Mouse (Mus musculus) MEL-GATA-1-ER (cell line): Measurements from ENCODE around the gene Stn1.

Experiments used
- DNase-seq: peaks from one replicate; pipeline ENCODE4 v3.0.0-alpha.2; 2012; ENCODE audit warnings: low read depth; ENCODE audit errors: extremely low read depth

Gene Stn1

DNA sequence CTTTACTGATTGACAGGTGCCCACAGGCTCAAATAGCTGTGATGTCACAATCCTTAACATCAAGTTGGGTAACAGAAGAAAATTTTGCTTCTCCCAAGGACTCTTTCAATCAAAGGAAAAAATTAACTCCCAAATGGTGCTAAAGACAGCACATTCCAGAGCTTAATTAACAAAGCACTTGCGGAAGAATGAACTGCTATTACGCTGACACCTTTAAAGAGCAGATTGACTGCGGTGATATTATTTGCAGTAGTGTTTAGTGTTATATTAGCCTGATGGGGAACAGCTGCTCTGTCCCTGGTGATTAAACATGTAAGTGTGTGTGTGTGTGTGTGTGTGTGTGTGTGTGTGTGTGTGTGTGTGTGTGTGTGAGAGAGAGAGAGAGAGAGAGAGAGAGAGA, 7.7 kb upstream of the Stn1 start:
- DNase-seq = no peak

- no peak for DNase-seq
Observed at GRCm38 (mm10) chr19:47542441-47542840, 5.1 kb upstream of the Stn1 start.

DNA sequence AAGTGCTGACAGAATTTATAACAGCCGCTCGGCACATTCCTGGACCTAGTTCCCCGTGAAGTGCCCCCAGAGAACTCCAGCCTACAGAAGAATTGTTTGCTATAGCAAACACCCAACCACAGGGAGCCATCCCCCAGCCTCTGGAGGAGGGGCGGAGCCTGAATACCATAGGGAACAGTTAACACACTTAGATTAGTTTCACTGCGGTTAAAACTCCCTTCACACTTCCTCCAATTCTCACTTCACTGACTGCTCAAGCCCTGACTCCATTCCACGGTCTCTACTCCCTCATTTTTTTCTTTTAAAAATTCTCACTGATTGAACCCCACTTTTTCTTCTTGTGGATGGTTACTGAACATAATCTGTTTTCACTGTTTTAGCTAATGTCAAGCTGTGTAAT, 1.5 kb upstream of the Stn1 start:
- DNase-seq = peak; percentile 85

DNA sequence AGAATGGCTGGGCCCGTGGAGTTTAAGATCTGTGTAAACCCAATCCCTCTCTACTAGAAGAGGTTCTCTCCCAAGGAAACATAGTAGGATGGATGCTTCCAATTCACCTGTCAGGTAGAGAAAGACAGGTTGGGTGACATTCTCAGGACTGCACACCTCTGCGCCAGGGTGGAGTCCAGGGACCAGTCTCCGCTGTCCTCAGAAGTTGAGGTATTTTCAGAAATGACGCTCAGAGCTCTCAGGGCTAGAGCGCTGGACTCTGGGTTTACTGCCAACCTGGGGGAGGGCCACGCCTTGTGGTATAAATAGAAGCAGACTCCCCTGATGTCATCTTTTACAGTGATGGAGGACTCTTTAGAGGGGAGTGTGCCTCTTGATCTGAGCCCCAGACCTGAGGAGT, 572 bp upstream of the Stn1 start:
- DNase-seq = no peak

GRCm38 (mm10) chr19:47536521-47537299, 597 bp downstream of the Stn1 start:
- peak; percentile 74 for DNase-seq

DNA sequence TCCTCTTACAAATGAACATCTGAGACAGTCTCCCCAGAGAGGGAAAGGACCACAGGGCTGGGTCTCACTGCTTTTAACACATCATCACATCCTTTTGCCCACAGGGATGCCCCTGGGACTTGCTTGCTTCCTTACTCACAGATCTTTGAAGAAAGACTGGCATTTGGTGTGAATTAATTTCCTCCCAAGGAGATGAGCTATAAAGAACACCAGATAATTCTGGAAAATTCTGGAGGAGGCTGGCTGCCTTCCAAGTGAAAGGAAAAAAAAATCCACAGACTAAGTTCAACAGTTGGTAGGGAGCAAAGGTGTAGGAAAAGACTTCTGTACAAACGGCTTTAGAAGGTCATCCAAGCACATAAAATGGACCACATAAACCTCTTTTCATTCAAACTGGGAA, 3.2 kb downstream of the Stn1 start:
- DNase-seq = no peak

DNA sequence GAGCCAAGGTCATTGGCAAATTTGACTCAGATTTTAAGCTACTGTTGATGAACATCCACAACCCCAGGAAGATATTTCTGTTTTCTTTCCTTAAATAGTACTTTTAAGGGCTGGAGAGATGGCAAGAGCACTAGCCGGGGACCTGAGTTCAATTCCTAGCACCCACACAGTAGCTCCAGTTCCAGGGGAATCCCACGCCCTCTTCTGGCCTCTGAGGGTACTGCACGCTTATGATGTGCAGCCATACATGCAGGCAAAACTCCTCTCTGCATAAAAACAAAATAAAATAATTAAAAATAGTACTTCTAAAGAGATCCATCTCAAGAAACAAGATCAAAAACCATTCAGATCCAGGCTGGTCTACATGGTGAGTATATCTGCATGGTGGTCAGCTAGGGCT, 4.9 kb downstream of the Stn1 start:
- no peak for DNase-seq

GRCm38 (mm10) chr19:47531309-47531708, 6.0 kb downstream of the Stn1 start:
- DNase-seq = peak; percentile 82

GRCm38 (mm10) chr19:47526239-47526986, 10.9 kb downstream of the Stn1 start:
- no peak for DNase-seq

- no peak for DNase-seq
Observed at GRCm38 (mm10) chr19:47524905-47525304, 12.4 kb downstream of the Stn1 start.

- DNase-seq = no peak
Observed at GRCm38 (mm10) chr19:47521403-47521802, 15.9 kb downstream of the Stn1 start.

DNA sequence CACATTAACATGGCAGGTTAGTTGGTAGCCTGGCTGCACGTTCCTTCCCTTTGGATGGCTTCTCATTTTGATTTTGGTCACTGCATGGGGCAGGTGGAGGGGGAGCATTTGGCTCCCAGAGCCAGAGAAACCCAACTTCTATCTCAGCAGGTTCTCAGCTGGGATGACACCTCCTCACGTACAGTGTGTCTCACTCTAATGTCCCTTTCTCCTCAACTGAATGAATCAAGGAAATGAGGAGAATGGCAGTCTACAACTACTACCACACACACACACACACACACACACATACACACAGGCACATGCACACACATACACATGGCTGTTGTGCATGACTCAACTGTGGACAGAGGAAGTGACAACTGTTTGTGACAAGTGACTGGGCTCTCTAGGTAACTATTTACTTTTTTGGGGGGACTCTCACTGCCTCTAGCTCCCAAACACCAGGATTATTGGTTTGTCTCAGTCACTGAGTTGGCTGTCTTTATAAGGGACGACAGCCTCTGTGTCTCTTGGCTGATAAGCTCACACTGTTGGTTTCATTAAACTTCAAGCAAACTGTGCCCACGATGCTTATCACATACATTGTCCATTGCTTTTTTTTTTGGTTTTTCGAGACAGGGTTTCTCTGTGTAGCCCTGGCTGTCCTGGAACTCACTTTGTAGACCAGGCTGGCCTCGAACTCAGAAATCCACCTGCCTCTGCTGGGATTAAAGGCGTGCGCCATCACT, 18.0 kb downstream of the Stn1 start:
- DNase-seq = no peak

GRCm38 (mm10) chr19:47518475-47519162, 18.7 kb downstream of the Stn1 start:
- no peak for DNase-seq

DNA sequence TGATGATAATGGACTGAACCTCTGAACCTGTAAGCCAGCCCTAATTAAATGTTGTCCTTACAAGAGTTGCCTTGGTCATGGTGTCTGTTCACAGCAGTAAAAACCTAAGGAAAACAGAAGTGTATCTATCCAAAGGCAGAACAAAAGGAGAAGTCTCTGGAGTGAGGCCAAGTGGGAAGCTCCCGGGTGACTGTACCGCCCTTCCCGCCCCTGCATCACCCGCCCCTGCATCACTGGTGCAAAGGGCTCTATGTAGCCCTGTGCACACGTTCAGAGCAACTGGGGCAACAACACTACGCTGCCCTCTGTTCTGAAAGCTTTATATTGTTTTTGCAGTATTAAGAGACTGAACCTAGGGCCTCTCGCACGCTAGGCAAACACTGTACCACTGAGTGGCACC, 19.7 kb downstream of the Stn1 start:
- DNase-seq = no peak

DNA sequence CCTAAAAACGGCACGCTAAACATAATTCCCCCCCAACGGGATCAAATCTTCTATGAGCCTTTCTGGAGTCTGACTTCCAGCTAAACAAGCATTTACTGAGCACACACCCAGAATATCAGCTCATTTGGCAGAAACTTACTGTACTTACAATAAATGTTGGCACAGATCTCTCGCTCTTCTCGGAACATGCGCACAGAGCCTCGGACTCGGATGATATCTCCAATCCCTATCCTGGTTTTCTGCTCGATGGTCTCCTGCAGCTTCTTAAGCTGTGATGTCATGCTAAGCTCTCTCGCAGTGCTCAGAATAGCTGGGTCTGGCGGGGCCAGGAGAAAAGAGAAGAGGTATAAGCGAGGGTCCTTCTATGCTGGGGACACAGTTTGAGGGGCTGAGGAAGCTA, 20.4 kb downstream of the Stn1 start:
- no peak for DNase-seq

- DNase-seq = no peak
Observed at GRCm38 (mm10) chr19:47515091-47515490, 22.2 kb downstream of the Stn1 start.

DNA sequence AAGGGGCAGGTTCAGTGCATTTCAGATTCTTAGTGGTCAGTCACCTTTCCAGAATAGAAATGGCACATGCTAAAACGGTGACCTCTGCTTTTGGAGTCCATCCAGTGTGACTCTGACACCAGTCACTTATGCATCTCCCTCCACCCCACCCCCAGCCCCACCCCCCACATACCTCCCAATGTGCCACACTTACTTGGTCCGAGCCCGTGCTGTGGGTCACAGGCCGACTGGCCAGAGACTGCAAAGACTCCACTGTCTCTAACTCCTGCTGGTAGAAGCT, 23.7 kb downstream of the Stn1 start:
- DNase-seq = no peak

DNA sequence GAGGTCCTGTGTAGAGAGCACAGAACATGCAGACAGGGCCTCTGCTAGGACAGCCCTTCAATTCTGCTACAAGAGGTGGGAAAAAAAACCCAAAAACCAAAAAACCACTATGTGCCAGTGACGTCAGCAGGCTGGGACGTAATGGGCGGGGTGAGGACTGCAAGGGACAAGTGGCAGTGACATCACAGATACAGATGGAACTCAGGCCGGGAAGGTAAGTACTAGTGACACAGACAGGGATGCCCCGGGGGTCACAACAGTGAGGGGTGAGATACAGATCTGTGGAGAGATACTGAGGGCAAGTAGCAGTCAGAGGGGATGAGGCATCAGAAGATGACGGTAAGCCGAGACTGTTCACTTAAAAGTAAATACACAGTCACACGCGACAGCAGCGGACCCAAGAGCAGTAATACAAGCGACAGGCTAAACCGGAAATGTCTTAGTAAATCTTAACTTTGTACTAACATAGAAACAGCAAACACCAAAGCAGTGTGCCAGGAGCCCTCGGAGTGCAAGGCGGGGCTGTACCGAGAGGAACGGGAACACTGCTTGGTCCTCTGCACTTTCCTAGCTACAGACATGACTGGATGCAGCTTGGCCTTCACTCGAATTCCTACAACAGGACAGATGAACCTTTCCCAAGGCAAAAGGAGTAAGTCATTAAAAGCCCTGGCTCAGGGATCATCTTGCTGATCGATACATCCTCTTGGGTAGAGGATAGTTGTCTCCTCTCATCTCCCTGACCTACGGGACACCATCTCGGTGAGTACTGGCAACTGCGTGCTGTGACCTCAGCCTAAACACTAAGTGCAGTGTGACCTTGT, 24.3 kb downstream of the Stn1 start:
- no peak for DNase-seq

GRCm38 (mm10) chr19:47511958-47512357, 25.3 kb downstream of the Stn1 start:
- no peak for DNase-seq

GRCm38 (mm10) chr19:47511294-47511675, 26.0 kb downstream of the Stn1 start:
- no peak for DNase-seq
